Mouse (Mus musculus) NIH3T3 (cell line): Measurements from ENCODE around the gene Prmt1.

ENCODE experiments used
- DNase-seq: peaks from one replicate; pipeline ENCODE4 v3.0.0-alpha.2; 2012; ENCODE audit warnings: low read depth

Gene Prmt1

DNA sequence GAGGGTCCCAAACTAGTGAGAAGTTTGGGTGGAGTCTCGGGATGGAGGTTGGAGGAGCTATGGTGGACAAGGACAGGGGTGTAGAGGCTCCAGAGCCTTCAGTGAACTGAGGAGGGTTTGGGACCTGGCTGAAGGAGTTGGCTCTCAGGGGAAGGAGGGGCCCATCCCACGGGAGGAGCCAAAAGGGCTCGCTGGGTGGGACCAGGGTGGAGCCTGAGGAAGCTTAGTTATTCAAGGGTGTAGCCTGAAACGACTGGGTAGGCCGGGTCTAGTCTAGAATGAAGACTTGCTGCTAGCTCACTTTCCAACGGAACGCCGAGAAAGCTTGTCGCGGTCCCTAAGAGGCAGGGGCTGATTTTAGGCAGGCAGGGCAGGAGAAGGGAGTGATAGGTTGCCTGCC, 34.4 kb downstream of the Prmt1 start:
- DNase-seq = peak; percentile 87

DNA sequence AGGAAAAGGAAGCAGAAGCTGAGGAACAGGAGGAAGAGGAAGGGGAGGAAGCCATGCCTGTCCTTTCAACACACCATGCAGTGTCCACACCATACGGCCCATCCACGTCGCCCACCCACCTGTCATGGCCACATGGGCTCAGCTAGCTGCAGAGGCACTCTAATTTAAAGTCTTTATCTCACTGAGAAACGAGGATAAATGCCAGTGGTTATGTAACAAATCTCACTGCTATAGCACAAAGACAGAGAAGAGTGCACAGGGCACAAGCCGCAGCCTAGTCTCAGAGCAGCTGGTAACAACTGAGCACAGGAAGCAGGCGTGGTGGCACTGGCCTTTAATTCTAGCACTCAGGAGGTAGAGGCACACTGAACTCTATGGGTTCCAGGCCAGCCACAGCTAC, 36.4 kb downstream of the Prmt1 start:
- no peak for DNase-seq

DNA sequence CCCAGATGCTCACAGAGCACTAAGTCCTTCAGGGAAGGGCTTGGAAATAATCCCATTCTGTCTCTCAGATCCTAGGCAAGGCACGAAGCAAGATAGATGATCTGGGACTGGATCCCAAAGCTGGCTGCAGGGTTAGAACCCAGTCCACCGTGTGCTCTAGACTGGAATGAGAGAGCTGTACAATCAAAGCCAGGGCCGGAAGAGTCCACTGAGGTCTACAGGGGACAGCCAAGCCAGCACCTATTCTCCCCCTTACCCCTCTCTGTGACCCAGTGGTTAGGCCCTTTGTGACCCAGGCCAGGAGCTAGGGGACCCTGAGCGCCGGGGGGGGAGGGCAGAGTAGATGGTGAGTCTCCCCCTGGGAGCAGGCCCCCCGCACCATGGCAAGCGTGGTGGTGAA, 43.5 kb downstream of the Prmt1 start, which contains the start of gene Tsks:
Gene Tsks (plus strand): TSS at position 301 of the 400 bp plus-strand sequence.
- DNase-seq = no peak

DNA sequence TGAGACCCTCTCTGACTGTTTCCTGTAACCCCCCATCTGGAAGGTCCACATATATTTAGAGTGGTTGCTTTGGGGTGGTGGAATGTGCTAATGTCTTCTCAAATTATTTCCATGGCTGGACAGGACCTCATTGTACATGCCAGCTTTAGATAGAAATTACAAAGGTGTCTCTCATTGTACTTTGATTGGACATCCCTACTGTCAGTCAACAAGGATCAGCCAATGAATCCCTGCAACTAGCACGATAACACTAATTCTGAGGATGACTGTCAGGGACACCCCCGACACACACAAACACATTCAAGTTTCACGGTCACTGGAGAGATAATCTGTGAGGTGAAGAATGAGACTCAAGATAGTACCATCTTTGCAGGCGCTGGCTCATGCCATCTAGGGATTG, 47.7 kb downstream of the Prmt1 start:
- no peak for DNase-seq

DNA sequence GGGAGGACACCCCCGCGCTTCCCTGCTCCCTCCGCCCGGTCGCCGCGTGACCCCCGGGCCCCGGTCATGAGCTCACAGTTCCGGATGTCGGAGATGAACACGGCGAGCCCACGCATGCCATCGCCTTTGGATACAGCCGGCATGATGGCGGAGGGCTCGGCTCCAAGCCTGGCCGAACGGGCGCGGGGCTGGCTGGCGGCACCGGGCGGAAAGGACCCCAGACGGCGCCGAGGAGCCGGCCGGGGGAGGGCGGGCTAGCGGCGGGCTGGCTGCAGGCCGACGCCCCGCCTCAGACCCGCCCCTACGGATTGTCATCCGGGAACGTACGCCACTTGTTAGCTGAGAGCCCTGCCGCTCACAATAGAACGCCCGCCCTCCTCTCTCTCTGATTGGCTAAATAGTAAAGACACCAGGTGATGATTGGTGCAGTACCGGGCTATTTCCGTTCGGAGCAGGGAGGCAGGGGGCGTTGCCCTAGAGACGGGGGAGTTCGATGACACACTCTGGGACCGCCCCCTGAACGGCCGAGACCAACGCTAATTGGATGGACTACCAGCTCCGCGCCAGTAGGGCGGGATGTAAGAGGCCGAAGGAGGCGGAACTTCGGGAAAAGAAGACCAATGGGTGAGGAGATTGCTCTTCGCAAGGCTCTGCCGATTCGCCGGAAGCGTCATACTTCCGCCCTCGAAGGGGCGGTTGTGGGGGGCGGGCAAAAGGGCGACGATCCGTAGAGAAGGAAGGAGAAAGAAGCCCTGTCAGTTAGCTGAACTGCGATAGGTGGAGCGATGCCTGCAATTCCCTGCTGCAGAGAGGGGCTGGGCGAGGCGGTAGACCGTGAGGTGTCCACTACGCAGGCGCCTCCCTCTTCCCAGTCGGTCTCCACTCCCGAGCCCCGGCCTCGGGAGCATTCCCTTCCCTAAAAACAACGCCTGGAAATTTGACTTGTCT, 56.9 kb downstream of the Prmt1 start, which contains the start of gene Ap2a1:
Gene Ap2a1 (minus strand): TSS at position 293 of the 948 bp plus-strand sequence.
- peak; percentile 100 for DNase-seq

DNA sequence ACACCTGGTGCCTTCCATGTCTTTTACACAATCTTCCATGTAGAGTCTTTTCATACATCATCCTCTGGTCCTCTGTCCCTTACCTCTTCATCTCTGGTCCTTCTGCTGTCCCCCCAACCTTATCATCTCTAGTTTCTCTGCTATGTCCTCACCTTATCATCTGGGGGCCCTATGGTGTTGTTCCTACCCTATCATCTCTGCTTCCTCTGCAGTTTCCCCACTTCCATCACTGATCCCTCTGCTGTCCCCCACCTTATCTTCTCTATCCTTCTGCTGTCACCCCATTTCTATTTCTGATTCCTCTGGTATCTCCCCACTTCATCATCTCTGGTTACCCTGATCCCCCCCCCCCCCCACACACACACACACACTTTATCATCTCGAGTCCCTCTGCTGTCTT, 57.8 kb downstream of the Prmt1 start:
- no peak for DNase-seq
